Mouse (Mus musculus) liver, postnatal 0 days (tissue): Measurements from ENCODE around the gene Zfp219. TPM values are rescaled to one million over a fixed set of nuclear protein-coding genes. Genes with fewer than 3 reads are reported as not detected.
A peak's percentile ranks its signal among the peaks of the same experiment; 100 is the strongest.

Experiments used
- ATAC-seq: fragments of 200-750 bp; cut with Nextera tagmentation; 2 replicates; pipeline ENCODE4 v1.8.0; 2017; ENCODE audit warnings: mild to moderate bottlenecking, moderate library complexity
- DNase-seq: peaks from one replicate; pipeline ENCODE4 v3.0.0-alpha.2; 2016
- H3K27ac ChIP-seq: fragments of 300-500 bp; sonication (generic); 2 replicates; pipeline ENCODE4 v1.5.1; 2014; ENCODE audit warnings: antibody characterized with exemption, moderate library complexity, mild to moderate bottlenecking, low read depth
- H3K27me3 ChIP-seq: fragments of 300-500 bp; sonication (generic); 2 replicates; pipeline ENCODE4 v1.6.1; 2014; ENCODE audit warnings: low read length, control low read depth, mixed read lengths; ENCODE audit not compliant: insufficient read depth
- H3K36me3 ChIP-seq: fragments of 300-500 bp; sonication (generic); replicated peaks from 2 replicates; pipeline ENCODE4 v1.6.1; 2014; ENCODE audit warnings: mild to moderate bottlenecking, control low read depth, low read length, moderate library complexity, mixed read lengths; ENCODE audit not compliant: insufficient read depth
- H3K4me1 ChIP-seq: fragments of 300-500 bp; sonication (generic); 2 replicates; pipeline ENCODE4 v1.6.1; 2014; ENCODE audit warnings: antibody characterized with exemption, mild to moderate bottlenecking, control low read depth; ENCODE audit not compliant: insufficient read depth
- H3K4me2 ChIP-seq: fragments of 300-500 bp; sonication (generic); 2 replicates; pipeline ENCODE4 v1.6.1; 2014; ENCODE audit warnings: low read depth, mild to moderate bottlenecking, low read length, moderate library complexity, mixed read lengths
- H3K4me3 ChIP-seq: fragments of 300-500 bp; sonication (generic); 2 replicates; pipeline ENCODE4 v1.5.1; 2014; ENCODE audit warnings: low read depth, low read length
- H3K9ac ChIP-seq: fragments of 300-500 bp; sonication (generic); replicated peaks from 2 replicates; pipeline ENCODE4 v1.6.1; 2014; ENCODE audit warnings: mild to moderate bottlenecking, moderate library complexity
- H3K9me3 ChIP-seq: fragments of 300-500 bp; sonication (generic); 2 replicates; pipeline ENCODE4 v1.6.1; 2016; ENCODE audit warnings: mild to moderate bottlenecking, control low read depth, low read length, mixed read lengths
- CTCF ChIP-seq: sonication (generic); IDR thresholded peaks from 2 replicates; pipeline ENCODE4 v1.5.1; 2016; ENCODE audit warnings: antibody characterized with exemption, low read depth
- EP300 ChIP-seq: IDR thresholded peaks from 2 replicates; pipeline ENCODE4 v1.6.1; 2016; ENCODE audit warnings: antibody characterized with exemption, low read depth, mild to moderate bottlenecking
- WGBS: fragments of 180-500 bp; shearing (Covaris S2); extraction: QIAGEN DNeasy Blood & Tissue Kit; methylation state at CpG from one replicate; pipeline ENCODE4 v1.1.7; 2014; ENCODE audit not compliant: insufficient replicate concordance; 5-methylcytosine and 5-hydroxymethylcytosine counted together
- polyA plus RNA-seq: library from polyadenylated mRNA; unstranded; fragments of >200 nt; fragmentation: Nextera tagmentation; extraction: Ambion mirVana; gene quantifications from 2 replicates; pipeline ENCODE4 v1.2.1, GENCODE M21; 2015

Gene Zfp219
- polyA plus RNA-seq, 1 experiment from 2014 or later = 8.8 TPM

DNA sequence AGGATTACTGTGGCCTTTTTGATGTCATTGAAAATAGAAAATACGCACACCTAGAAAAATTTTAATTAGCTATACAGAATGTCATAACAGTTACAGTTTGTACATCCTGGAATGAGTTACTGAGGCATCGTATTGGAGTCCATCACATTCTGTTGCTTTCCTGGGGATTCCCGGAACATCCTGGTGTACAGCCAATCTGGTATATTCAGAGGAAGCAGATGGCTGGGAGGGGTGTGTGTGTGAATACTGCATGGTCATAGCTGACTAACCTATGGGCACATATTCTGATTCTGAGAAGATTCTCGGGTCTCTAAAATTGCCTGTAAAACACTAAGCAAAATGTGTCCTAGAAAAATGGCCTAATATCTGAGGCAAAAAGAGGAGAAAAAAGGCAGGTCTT is 8.4 kb downstream of the Zfp219 start:
- Histone ChIP-seq H3K27me3 (no peaks in the 10 kb centered on the region), H3K27ac (no peak overlapping the region), H3K4me3 (no peak overlapping the region), H3K9me3 (no peaks in the 10 kb centered on the region), H3K4me1 (peaks cover 25% of the 10 kb centered on the region), H3K4me2 (no peak overlapping the region), H3K36me3 (peaks cover 16% of the 10 kb centered on the region), H3K9ac (no peak overlapping the region)
- DNase-seq (no peak), ATAC-seq (no peak)
- WGBS = 78% methylated on average over 4 of the region's 4 CpGs
- TF ChIP-seq CTCF = no peak
- TF ChIP-seq EP300 = no peak

GRCm38 (mm10) chr14:52011683-52012082 is 8.8 kb downstream of the Zfp219 start:
- DNase-seq = no peak
- Histone ChIP-seq H3K4me1 (peaks cover 25% of the 10 kb centered on the region), H3K36me3 (peaks cover 18% of the 10 kb centered on the region), H3K9ac (no peak overlapping the region), H3K27ac (no peak overlapping the region), H3K9me3 (no peaks in the 10 kb centered on the region), H3K4me3 (no peak overlapping the region), H3K4me2 (no peak overlapping the region), H3K27me3 (no peaks in the 10 kb centered on the region)
- no peak for TF ChIP-seq CTCF
- WGBS = 77% methylated on average over 1 of the region's 1 CpGs
- no peak for ATAC-seq

GRCm38 (mm10) chr14:52010446-52011111 is 10.0 kb downstream of the Zfp219 start:
- H3K27ac ChIP-seq = no peak overlapping the region
- TF ChIP-seq CTCF = no peak
- no peak for TF ChIP-seq EP300
- H3K4me3 ChIP-seq = no peak overlapping the region
- no peak overlapping the region for H3K9ac ChIP-seq
- no peak overlapping the region for H3K4me2 ChIP-seq
- H3K36me3 ChIP-seq = peaks cover 27% of the 10 kb centered on the region
- no peaks in the 10 kb centered on the region for H3K27me3 ChIP-seq
- peaks cover 14% of the 10 kb centered on the region for H3K4me1 ChIP-seq
- ATAC-seq (no peak), DNase-seq (no peak)
- 47% methylated on average over 9 of the region's 9 CpGs for WGBS
- no peaks in the 10 kb centered on the region for H3K9me3 ChIP-seq

- WGBS = 89% methylated on average over 6 of the region's 6 CpGs
- Histone ChIP-seq H3K9ac (no peak overlapping the region), H3K4me3 (no peak overlapping the region), H3K36me3 (peaks cover 28% of the 10 kb centered on the region), H3K27me3 (no peaks in the 10 kb centered on the region), H3K4me1 (peaks cover 8% of the 10 kb centered on the region), H3K9me3 (no peaks in the 10 kb centered on the region), H3K4me2 (no peak overlapping the region), H3K27ac (no peak overlapping the region)
- DNase-seq = no peak
- ATAC-seq = no peak
- TF ChIP-seq CTCF (no peak), EP300 (no peak)
Observed at GRCm38 (mm10) chr14:52009841-52010240, 10.7 kb downstream of the Zfp219 start.

- TF ChIP-seq CTCF (no peak), EP300 (no peak)
- no peak overlapping the region for H3K4me2 ChIP-seq
- H3K4me3 ChIP-seq = no peak overlapping the region
- no peaks in the 10 kb centered on the region for H3K9me3 ChIP-seq
- no peak overlapping the region for H3K9ac ChIP-seq
- ATAC-seq (no peak), DNase-seq (no peak)
- peaks cover 8% of the 10 kb centered on the region for H3K4me1 ChIP-seq
- no peaks in the 10 kb centered on the region for H3K27me3 ChIP-seq
- H3K36me3 ChIP-seq = peaks cover 28% of the 10 kb centered on the region
- 80% methylated on average over 26 of the region's 26 CpGs for WGBS
- H3K27ac ChIP-seq = no peak overlapping the region
Observed at GRCm38 (mm10) chr14:52009361-52009760, 11.2 kb downstream of the Zfp219 start.

DNA sequence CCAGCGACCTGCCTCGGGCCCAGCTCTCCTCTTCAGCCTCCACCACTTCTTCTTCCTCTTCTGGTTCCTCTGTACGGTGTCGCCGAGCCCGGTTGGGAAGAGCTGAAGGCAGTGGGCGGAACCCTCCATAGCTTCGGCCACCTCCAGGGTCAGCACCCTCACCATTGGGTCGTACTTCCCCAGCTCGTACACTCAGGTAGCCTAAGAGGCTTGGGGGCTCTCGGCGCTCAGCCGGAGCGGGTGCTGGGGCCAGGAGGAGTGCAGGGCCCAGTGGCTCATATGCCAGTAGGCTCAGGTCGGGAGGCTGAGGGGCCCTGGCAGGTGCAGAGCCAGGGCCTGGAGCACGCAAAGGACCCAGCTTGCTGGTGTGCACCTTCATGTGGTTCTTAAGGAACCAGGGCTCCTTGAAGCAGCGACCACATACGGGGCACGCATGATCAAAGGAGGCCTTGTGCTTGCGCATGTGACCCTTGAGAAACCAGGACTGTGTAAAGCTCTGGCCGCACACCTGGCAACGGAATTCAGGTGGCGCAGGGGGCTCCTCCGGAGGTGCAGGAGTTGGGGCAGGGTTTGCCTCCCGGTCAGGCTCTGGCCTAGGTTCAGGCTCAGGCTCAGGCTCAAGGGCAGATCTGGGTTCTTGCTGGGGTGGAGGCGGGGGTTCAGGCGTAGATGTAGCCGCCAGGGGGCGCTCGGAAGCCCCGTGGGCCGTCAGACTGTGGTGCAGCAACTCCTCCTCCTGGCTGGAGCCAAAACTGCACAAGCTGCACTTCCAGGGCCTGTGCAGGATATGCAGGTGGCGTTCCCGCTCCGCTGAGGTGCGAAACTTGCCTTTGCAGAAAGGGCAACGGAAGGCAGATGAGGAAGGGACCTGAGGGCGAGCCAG is 12.0 kb downstream of the Zfp219 start:
- Histone ChIP-seq H3K4me2 (no peak overlapping the region), H3K9me3 (no peaks in the 10 kb centered on the region), H3K27me3 (no peaks in the 10 kb centered on the region), H3K4me1 (peaks cover 8% of the 10 kb centered on the region), H3K36me3 (peaks cover 28% of the 10 kb centered on the region), H3K4me3 (no peak overlapping the region), H3K9ac (no peak overlapping the region), H3K27ac (no peak overlapping the region)
- WGBS = 56% methylated on average over 38 of the region's 38 CpGs
- peak; percentile 90 for ATAC-seq
- DNase-seq = peak; percentile 93
- TF ChIP-seq EP300 (no peak), CTCF (peak; percentile 100)
